12 mouse cellular contexts compared by ENCODE assay signal in genomic region chrX:73482643-73483483, GRCm38 (mm10). TPM values are rescaled to one million over a fixed set of nuclear protein-coding genes. Genes with fewer than 3 reads are reported as not detected.
DNase-seq lines count a peak whose midpoint lies in the region; ATAC-seq lines count a peak whose summit lies in the region.
"Had no signal": no experiment of that assay in that cellular context is flagged by ENCODE, and none has a peak within 500 bp of the region (broad histone marks: within the 10 kb centered on the region; RNA-seq: fewer than 3 reads in every experiment).

No protein-coding gene starts in this region.

- H3K27ac ChIP-seq in heart, embryonic 12.5 days (ENCODE audit: poor library complexity, severe bottlenecking), result peak overlapping the region; percentile 66
- 0 out of 2 replicates have a peak overlapping the region, but pooled peaks have one; percentile 9 for H3K27ac ChIP-seq in intestine, embryonic 15.5 days
- H3K27ac ChIP-seq in stomach, embryonic 16.5 days (ENCODE audit: low read length), result peak overlapping the region; percentile 13; the same call in 1 of the 2 replicates
- H3K27ac ChIP-seq: macrophage had no signal

- peak; percentile 26; the same call in 1 of the 2 replicates for ATAC-seq in heart, embryonic 12.5 days (ENCODE audit: insufficient number of reproducible peaks, low FRiP score)
- ATAC-seq in intestine, embryonic 15.5 days, result peak; percentile 34; the same call in 1 of the 2 replicates
- ATAC-seq in stomach, embryonic 16.5 days (ENCODE audit: insufficient read depth, low FRiP score), result 0 out of 2 replicates have a peak, but pooled peaks have one; percentile 7
- ATAC-seq: CD4-positive, CD25-positive, alpha-beta regulatory T cell, adult 4 months had no signal

- H3K9me3 ChIP-seq in heart, embryonic 12.5 days (replicated peaks), result no peaks in the 10 kb centered on the region
- H3K9me3 ChIP-seq in intestine, embryonic 15.5 days, result no peaks in the 10 kb centered on the region
- H3K9me3 ChIP-seq in stomach, embryonic 16.5 days (replicated peaks; ENCODE audit: control insufficient read depth, low read length), result no peaks in the 10 kb centered on the region

- peaks cover 51% of the 10 kb centered on the region for H3K27me3 ChIP-seq in heart, embryonic 12.5 days (replicated peaks)
- H3K27me3 ChIP-seq in intestine, embryonic 15.5 days (replicated peaks), result no peaks in the 10 kb centered on the region; the same call in 1 of the 2 replicates
- no peaks in the 10 kb centered on the region for H3K27me3 ChIP-seq in stomach, embryonic 16.5 days (ENCODE audit: control insufficient read depth, insufficient read depth, low read length)

- no peaks in the 10 kb centered on the region for H3K36me3 ChIP-seq in heart, embryonic 12.5 days
- H3K36me3 ChIP-seq in intestine, embryonic 15.5 days, result no peaks in the 10 kb centered on the region
- H3K36me3 ChIP-seq in stomach, embryonic 16.5 days (ENCODE audit: control insufficient read depth, insufficient read depth, low read length), result no peaks in the 10 kb centered on the region

- peak overlapping the region; percentile 63 for H3K4me2 ChIP-seq in heart, embryonic 12.5 days
- H3K4me2 ChIP-seq in intestine, embryonic 15.5 days (replicated peaks), result peak overlapping the region; percentile 50
- peak overlapping the region; percentile 52 for H3K4me2 ChIP-seq in stomach, embryonic 16.5 days (ENCODE audit: low read depth, low read length)

- H3K4me1 ChIP-seq in heart, embryonic 12.5 days (replicated peaks), result 0 out of 2 replicates have a peak, but pooled peaks cover 10% of the 10 kb centered on the region
- H3K4me1 ChIP-seq in intestine, embryonic 15.5 days (replicated peaks), result no peaks in the 10 kb centered on the region
- peaks cover 4% of the 10 kb centered on the region; the same call in 1 of the 2 replicates for H3K4me1 ChIP-seq in stomach, embryonic 16.5 days (ENCODE audit: control insufficient read depth, insufficient read depth, low read length)

- no peak for DNase-seq in heart, adult 18-20 months
- peak; percentile 41 for DNase-seq in lung, postnatal 10 days
- DNase-seq in lung, adult 18-20 months, result no peak
- DNase-seq in embryo, embryonic 10 days (ENCODE audit: low spot score), result no peak
- no peak for DNase-seq in frontal cortex, postnatal 14 days (ENCODE audit: low spot score in 2 of 2)

- WGBS in heart, embryonic 12.5 days, result 30% methylated on average over 4 of the region's 4 CpGs
- 43% methylated on average over 4 of the region's 4 CpGs for WGBS in intestine, embryonic 15.5 days
- WGBS in stomach, embryonic 16.5 days, result 23% methylated on average over 4 of the region's 4 CpGs

- peak overlapping the region; percentile 46 for H3K4me3 ChIP-seq in heart, embryonic 12.5 days
- H3K4me3 ChIP-seq in intestine, embryonic 15.5 days (replicated peaks), result peak overlapping the region; percentile 29; the same call in 1 of the 2 replicates
- peak overlapping the region; percentile 46 for H3K4me3 ChIP-seq in stomach, embryonic 16.5 days (replicated peaks; ENCODE audit: low read length)

- H3K9ac ChIP-seq in heart, embryonic 12.5 days, result no peak overlapping the region; the same call in 1 of the 2 replicates
- no peak overlapping the region for H3K9ac ChIP-seq in intestine, embryonic 15.5 days
- H3K9ac ChIP-seq in stomach, embryonic 16.5 days (ENCODE audit: low read length), result no peak overlapping the region; the same call in 1 of the 2 replicates

RNA-seq across cellular contexts. Expression of gene Bgn, which starts 0.5 kb away (rescaled TPM):
- 71.9 and 72.9 TPM in 2 replicates for polyA plus RNA-seq in heart, embryonic 12.5 days (2016; fragmentation: Nextera tagmentation; extraction: Ambion mirVana)
- 100 to 1,000 TPM; 174 to 186 TPM for total RNA-seq in heart, adult 18-20 months (2021)
- 48.5 and 52.7 TPM in 2 replicates for polyA plus RNA-seq in intestine, embryonic 15.5 days (2015; fragmentation: Nextera tagmentation; extraction: Ambion mirVana)
- 87.2 and 114 TPM in 2 replicates for polyA plus RNA-seq in stomach, embryonic 16.5 days (2015; fragmentation: Nextera tagmentation; extraction: Ambion mirVana)
- polyA plus RNA-seq: CD4-positive, CD25-positive, alpha-beta regulatory T cell, adult 4 months had no signal

RNA-seq across cellular contexts. Expression of gene Atp2b3, which starts 20.0 kb away (rescaled TPM):
- 0.41 and 0.48 TPM in 2 replicates for polyA plus RNA-seq in heart, embryonic 12.5 days (2016; fragmentation: Nextera tagmentation; extraction: Ambion mirVana)
- total RNA-seq in heart, adult 18-20 months (2021), result under 1 TPM; 0.17 to 0.28 TPM
- polyA plus RNA-seq in intestine, embryonic 15.5 days (2015; fragmentation: Nextera tagmentation; extraction: Ambion mirVana), result 0.26 and 0.28 TPM in 2 replicates
- 0.26 and 0.59 TPM in 2 replicates for polyA plus RNA-seq in stomach, embryonic 16.5 days (2015; fragmentation: Nextera tagmentation; extraction: Ambion mirVana)
- polyA plus RNA-seq: CD4-positive, CD25-positive, alpha-beta regulatory T cell, adult 4 months had no signal

RNA-seq across cellular contexts. Expression of gene Haus7, which starts 24.0 kb away (rescaled TPM):
- 61.4 and 63.0 TPM in 2 replicates for polyA plus RNA-seq in heart, embryonic 12.5 days (2016; fragmentation: Nextera tagmentation; extraction: Ambion mirVana)
- total RNA-seq in heart, adult 18-20 months (2021), result 1 to 10 TPM; 6.2 to 9.1 TPM
- 58.2 and 60.6 TPM in 2 replicates for polyA plus RNA-seq in intestine, embryonic 15.5 days (2015; fragmentation: Nextera tagmentation; extraction: Ambion mirVana)
- polyA plus RNA-seq in stomach, embryonic 16.5 days (2015; fragmentation: Nextera tagmentation; extraction: Ambion mirVana), result 49.6 and 50.9 TPM in 2 replicates

RNA-seq across cellular contexts. Expression of gene Trex2, which starts 47.7 kb away (rescaled TPM):
- polyA plus RNA-seq in heart, embryonic 12.5 days (2016; fragmentation: Nextera tagmentation; extraction: Ambion mirVana), result not detected in 2 replicates
- not detected for total RNA-seq in heart, adult 18-20 months (2021)
- not detected in 2 replicates for polyA plus RNA-seq in intestine, embryonic 15.5 days (2015; fragmentation: Nextera tagmentation; extraction: Ambion mirVana)
- polyA plus RNA-seq in stomach, embryonic 16.5 days (2015; fragmentation: Nextera tagmentation; extraction: Ambion mirVana), result 12.3 and 24.8 TPM in 2 replicates
- total RNA-seq: gastrocnemius, postnatal 4 days had no signal
- polyA plus RNA-seq: CD4-positive, CD25-positive, alpha-beta regulatory T cell, adult 4 months; macrophage; testis, adult 2 months had no signal

Comparison
In these comparisons a context has a peak if more than half of its experiments do, and no peak if none do; other contexts are left out.
1. H3K27ac ChIP-seq: peak in every context shown above with its lines; median percentile 66 in heart, embryonic 12.5 days; 13 in stomach, embryonic 16.5 days; 9 in intestine, embryonic 15.5 days.